Mouse (Mus musculus) left cerebral cortex, adult 8-10 months (tissue): Measurements from ENCODE around the gene Ifit3b. TPM values are rescaled to one million over a fixed set of nuclear protein-coding genes. Genes with fewer than 3 reads are reported as not detected.

ENCODE experiments used
- total RNA-seq, 4 experiments: library from RNA; stranded (reverse); gene quantifications; 2 replicates each; pipeline ENCODE4 v1.2.4; 2022

The Ifit3b gene
- total RNA-seq, 4 experiments from 2014 or later: 3.5 to 6.3 (median 4.4) TPM

Other genes with a start within 250 kb of the Ifit3b start
- gene Ch25h, start 132.8 kb upstream of the Ifit3b start, total RNA-seq: 1 to 10 TPM in 2 of 4 experiments, under 1 TPM in 1, not detected in 1; 0.35 to 1.6 (median 1.2) TPM
- 10 to 100 TPM; 15.7 to 21.3 (median 17.4) TPM for gene Lipa, start 80.5 kb upstream of the Ifit3b start, total RNA-seq
- 1 to 10 TPM; 7.1 to 9.4 (median 7.2) TPM for gene Ifit2, start 57.3 kb upstream of the Ifit3b start, total RNA-seq
- gene Ifit3, start 24.4 kb upstream of the Ifit3b start, total RNA-seq: 10 to 100 TPM in 2 of 4 experiments, 1 to 10 TPM in 2; 6.7 to 15.3 (median 10.6) TPM
- gene Ifit1bl1, start 6.0 kb upstream of the Ifit3b start, total RNA-seq: 1 to 10 TPM; 1.7 to 2.4 (median 2.1) TPM
- gene Ifit1bl2, start 32.8 kb downstream of the Ifit3b start, total RNA-seq: under 1 TPM; 0.38 to 0.66 (median 0.49) TPM
- 1 to 10 TPM; 1.3 to 3.0 (median 2.1) TPM for gene Ifit1, start 32.9 kb downstream of the Ifit3b start, total RNA-seq
- 1 to 10 TPM; 3.4 to 6.5 (median 3.6) TPM for gene Slc16a12, start 139.3 kb downstream of the Ifit3b start, total RNA-seq